Mouse (Mus musculus) heart, adult 2 months (tissue): Measurements from ENCODE around the gene Urgcp.

Experiments used
- CTCF ChIP-seq: fragments of 200-600 bp; IDR thresholded peaks from 2 replicates; pipeline ENCODE4 v1.8.1; 2022; ENCODE audit warnings: antibody characterized with exemption, mild to moderate bottlenecking, moderate library complexity
- EP300 ChIP-seq: fragments of 200-500 bp; IDR thresholded peaks from 2 replicates; pipeline ENCODE4 v1.6.1; 2011; ENCODE audit warnings: low read depth, low read length, control low read depth; ENCODE audit not compliant: insufficient read depth
- POLR2A ChIP-seq: fragments of 200-500 bp; IDR thresholded peaks from 2 replicates; pipeline ENCODE4 v1.6.1; 2011; ENCODE audit warnings: mild to moderate bottlenecking, low read depth, low read length, control low read depth; ENCODE audit not compliant: insufficient read depth

DNA sequence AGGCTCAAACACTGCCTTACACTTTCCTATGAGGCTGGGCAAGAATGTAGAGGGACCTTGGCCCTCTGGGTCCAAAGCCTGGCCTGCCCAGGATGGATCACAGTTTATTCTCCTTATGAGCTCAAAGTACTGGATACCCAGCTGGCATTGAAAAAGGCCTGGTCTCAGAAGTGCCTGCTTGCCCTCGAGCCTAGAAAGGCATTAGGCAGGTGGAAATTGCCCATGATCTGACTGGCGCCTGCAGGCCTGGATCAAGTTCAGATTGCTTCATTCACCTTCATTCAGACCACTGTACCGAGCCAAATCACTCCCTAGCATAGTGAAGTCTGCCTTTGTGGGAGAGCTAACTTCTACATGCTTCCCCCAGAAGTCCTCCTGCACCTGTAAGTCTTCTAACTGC is 22.3 kb downstream of the Urgcp start:
- TF ChIP-seq CTCF: no peak
- no peak for TF ChIP-seq POLR2A
- no peak for TF ChIP-seq EP300
